Mouse (Mus musculus) embryonic fibroblast, embryonic 13.5 days (primary cell): ENCODE results near the gene Jund.

ENCODE experiments used
- CTCF ChIP-seq: IDR thresholded peaks from 2 replicates; pipeline ENCODE4 v1.5.1; 2011; ENCODE audit warnings: mild to moderate bottlenecking, control low read depth, low read length, moderate library complexity, borderline replicate concordance; ENCODE audit not compliant: insufficient read depth
- POLR2A ChIP-seq: IDR thresholded peaks from 2 replicates; pipeline ENCODE4 v1.6.1; 2011; ENCODE audit warnings: low read depth, mild to moderate bottlenecking, control low read depth, low read length, moderate library complexity

GRCm38 (mm10) chr8:70691727-70692231, 7.0 kb upstream of the Jund start:
- TF ChIP-seq CTCF, result no peak
- no peak for TF ChIP-seq POLR2A
